Mouse (Mus musculus) mesoderm, embryonic 11.5 days (tissue): ENCODE measurements around the gene Prss3.
"Not testable (repeated sequence)": the region's sequence is repeated elsewhere in the genome, so short reads cannot be mapped to it uniquely, and the experiment has no call there.

Experiments
- DNase-seq: peaks from one replicate; pipeline ENCODE4 v3.0.0-alpha.2; 2012; ENCODE audit warnings: low read depth, low spot score

The Prss3 gene

DNA sequence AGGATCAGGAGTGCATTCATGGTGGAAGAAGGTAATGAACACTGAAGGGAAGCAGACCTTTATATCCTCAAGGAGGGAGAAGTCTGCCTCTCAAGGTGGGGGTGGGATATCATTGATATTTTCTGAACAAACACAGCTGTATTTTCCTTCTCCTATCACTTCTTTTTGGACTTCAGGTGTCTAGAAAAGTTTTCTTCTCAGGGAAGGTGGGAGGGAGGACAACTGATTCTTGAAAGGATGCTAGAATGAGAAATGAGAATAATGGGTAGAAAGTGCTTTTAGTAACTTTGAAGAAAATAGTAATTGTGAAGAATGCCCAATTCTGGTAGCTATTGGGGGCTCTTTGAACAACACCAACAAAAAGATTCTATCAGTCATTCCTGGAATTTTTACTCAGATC is at the start of gene Prss3:
Prss3 (minus strand) TSS at position 101 of the 400 bp plus-strand sequence.
- DNase-seq = not testable (repeated sequence)

DNA sequence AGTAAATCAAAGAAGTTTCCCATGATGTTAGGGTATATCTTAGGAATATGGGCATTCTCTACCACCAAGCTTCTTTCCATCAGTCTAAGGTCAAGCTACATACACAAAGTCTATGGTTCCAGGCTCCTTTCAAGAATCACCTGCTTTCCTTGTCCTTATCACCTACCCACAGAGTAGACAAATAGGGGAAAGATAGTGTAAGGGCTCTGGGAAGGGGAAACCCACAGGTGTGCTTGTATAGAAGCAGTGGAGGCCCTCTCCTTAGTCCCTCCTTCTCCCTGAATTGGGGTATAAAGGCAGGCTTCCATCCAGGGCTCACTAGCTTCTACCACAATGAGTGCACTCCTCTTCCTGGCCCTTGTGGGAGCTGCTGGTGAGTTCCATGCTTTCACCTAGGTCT is 14.6 kb upstream of the Prss3 start, which contains the start of gene Gm5771:
Gm5771 (plus strand) TSS at position 301 of the 400 bp plus-strand sequence.
- DNase-seq = not testable (repeated sequence)

DNA sequence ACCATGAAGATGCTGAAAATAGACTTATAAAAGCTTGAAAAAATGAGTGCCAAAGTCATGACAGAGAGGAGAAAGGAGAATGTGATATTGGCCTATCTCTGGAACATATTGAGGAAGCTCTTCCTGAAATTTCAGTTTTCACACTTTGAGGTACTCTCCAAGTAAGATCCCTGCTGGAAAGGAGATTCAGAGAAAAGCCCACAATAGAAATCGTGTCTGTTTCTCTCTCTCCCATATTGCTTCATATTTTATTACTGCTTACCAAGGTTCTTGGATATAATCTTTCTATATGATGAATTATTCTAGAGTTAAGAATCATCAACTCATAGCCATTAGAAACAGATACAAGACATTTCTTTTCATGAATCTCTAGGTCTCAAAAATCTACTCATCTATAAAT is 14.2 kb upstream of the Prss3 start:
- DNase-seq = not testable (repeated sequence)

DNA sequence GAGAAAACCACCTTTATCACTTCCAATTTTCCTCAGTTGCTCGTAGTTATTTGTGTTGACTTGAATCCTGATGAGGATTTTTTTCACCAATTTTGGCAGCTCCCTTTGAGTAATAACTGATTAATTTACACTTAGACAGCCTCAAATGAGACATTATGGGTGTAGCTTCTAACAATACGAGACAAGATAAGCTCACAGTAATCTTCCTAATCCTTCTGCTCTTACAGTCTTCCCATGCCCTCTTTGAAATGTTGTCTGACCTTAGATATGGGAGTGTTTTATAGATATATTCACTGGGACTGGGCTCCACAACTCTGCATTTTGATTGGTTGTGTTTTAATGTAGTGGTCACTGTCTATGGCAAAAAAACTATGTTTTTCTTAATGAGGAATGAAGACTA is 9.3 kb upstream of the Prss3 start:
- no peak for DNase-seq

DNA sequence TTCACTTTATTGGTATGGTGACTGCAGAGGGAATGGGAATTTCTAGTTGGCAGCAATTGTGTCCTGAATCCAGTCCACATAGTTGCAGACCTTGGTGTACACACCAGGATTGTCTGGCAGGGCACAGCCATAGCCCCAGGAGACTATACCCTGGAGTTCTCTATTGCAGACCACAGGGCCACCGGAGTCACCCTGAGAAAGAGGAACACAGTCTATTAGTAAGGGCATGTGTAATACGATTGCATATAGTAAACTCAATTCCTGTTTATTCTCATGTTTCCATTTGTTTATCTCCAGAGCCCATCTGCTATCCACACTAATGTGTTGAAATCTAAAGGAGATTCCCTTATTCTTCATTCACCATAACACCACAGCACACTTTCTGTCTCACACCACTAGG is 3.7 kb downstream of the Prss3 start:
- not testable (repeated sequence) for DNase-seq

GRCm38 (mm10) chr6:41353932-41354331 is 23.5 kb downstream of the Prss3 start, which contains the start of gene Try10:
Try10 (plus strand) TSS chr6:41354105.
- DNase-seq = no peak
